Mouse (Mus musculus): ENCODE results near the gene Tnfrsf23.
"Not testable (repeated sequence)": the region's sequence is repeated elsewhere in the genome, so short reads cannot be mapped to it uniquely, and the experiment has no call there.

Tnfrsf23 gene

DNA sequence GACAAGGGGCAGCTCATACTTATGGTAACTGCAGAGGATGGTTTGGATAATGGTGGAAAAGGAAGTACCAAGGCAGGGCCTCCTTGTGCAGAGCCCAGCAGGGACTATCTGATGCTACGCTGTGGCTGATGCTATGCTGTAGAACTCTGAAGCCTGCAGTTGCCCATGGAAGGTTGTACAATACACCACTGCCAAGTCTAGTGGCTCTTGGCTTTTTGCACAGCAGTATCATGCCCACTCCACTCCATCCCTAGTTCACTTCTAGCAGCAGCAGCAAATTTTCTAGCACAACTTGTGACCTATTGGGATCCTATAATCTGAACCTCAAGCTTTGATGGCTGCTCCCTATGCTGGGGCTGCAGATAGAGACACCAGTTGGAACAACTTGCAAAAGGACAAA, 4.1 kb downstream of the Tnfrsf23 start:
- DNase-seq: no peak

GRCm38 (mm10) chr7:143680836-143681235, 4.8 kb downstream of the Tnfrsf23 start:
- not testable (repeated sequence) for DNase-seq

GRCm38 (mm10) chr7:143679650-143680049, 6.0 kb downstream of the Tnfrsf23 start:
- not testable (repeated sequence) for DNase-seq

- DNase-seq: no peak
Observed at GRCm38 (mm10) chr7:143666427-143667311, 19.0 kb downstream of the Tnfrsf23 start.

DNA sequence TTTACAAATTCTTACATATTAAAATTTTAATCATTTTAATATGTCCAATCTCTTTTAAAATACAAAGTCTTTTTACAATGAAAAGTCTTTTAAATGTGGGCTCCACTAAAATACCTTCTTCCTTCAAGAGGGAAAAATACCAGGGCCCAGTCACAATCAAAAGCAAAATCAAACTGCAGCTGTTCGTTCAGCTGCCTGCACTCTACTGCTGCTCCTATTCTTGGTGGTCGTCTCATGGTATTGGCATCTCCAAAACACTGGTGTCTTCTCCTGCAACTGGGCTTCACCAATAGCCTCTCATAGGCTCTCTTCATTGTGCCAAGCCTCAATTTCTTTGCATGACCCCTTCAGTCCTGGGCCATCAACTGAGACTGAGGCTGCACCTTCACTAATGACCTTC, 22.2 kb downstream of the Tnfrsf23 start:
- no peak for DNase-seq

GRCm38 (mm10) chr7:143660797-143661196, 24.9 kb downstream of the Tnfrsf23 start:
- no peak for DNase-seq

GRCm38 (mm10) chr7:143649769-143650346, 35.8 kb downstream of the Tnfrsf23 start:
- DNase-seq: not testable (repeated sequence)

GRCm38 (mm10) chr7:143649034-143649768, 36.5 kb downstream of the Tnfrsf23 start, which contains the start of gene Tnfrsf22:
Gene Tnfrsf22 (minus strand): TSS chr7:143649661.
- DNase-seq: peak; percentile 70 to 75

DNA sequence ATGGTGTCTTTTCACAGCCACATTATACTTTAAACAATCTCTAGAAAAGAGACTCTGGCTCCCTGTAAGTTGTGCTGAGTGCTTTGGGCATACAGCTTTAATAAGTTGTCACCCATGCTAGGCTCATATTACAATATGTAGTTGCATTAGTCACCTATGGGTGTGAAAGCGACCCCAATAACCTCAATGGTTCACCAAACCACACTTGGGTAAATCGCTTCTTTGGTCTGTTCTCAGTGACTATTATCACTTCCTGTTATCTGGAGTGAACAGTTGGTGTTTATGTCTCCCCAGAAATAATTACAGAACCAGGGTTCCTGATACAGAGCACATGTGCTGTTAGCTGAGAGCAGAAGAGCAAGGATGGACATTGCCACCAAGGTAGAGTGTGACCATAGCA, 41.7 kb downstream of the Tnfrsf23 start:
- DNase-seq: not testable (repeated sequence)

DNA sequence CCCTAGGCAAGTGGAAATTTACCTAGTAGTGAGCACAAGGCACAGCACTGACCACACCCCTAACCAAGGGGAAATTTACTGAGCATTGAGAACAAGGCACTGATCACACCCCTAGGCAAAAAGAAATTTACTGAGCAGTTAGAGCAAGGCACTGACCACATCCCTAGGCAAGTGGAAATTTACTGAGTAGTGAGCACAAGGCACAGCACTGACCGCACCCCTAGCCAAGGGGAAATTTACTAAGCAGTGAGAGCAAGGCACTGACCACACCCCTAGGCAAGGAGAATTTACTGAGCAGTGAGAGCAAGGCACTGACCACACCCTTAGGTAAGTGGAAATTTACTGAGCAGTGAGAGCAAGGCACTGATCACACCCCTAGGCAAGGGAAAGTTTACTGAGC, 49.0 kb downstream of the Tnfrsf23 start:
- no peak for DNase-seq

DNA sequence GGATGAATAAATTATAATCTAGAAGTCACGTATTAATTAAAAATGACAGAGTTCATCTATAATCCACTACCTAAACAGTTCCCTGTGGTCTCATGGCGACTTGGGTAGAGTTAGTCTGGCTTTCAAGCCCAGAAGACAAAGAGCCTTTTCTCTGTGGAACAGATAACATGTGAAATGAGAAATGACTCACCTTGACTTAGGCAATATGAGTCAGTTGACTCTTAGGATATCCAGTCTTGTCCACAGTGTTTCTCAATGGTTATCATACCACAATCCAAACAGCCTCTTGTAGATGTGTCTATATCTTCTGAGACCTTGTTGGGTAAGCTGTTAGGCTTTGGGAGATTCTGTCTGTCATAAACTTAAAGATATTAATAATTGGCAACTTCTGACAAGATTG, 54.2 kb downstream of the Tnfrsf23 start:
- no peak for DNase-seq

GRCm38 (mm10) chr7:143629501-143629900, 56.2 kb downstream of the Tnfrsf23 start:
- no peak for DNase-seq

DNA sequence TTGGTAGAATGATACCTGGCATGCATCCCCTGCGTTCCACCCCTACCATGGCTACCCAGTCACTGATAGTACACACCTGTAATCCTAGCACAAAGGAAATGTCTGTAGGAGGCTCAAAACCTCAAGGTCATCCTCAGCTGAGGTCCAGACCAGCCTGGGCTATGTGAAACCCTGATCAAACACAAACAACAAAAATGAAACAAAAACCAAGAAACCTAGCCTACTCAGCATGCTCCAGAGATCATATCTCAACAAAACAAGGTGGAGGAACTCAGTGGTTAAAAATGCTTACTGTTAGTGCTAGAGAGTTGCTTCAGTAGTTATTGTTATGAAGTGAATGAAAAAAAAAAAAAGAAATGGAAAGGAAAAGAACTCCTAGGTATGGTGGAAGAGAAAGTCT, 57.1 kb downstream of the Tnfrsf23 start, which contains the start of gene Tnfrsf26:
Tnfrsf26 (minus strand) TSS at position 183 of the 400 bp plus-strand sequence.
- no peak for DNase-seq

- DNase-seq: no peak
Observed at GRCm38 (mm10) chr7:143627555-143628286, 58.0 kb downstream of the Tnfrsf23 start.

GRCm38 (mm10) chr7:143626178-143626577, 59.5 kb downstream of the Tnfrsf23 start:
- no peak for DNase-seq

DNA sequence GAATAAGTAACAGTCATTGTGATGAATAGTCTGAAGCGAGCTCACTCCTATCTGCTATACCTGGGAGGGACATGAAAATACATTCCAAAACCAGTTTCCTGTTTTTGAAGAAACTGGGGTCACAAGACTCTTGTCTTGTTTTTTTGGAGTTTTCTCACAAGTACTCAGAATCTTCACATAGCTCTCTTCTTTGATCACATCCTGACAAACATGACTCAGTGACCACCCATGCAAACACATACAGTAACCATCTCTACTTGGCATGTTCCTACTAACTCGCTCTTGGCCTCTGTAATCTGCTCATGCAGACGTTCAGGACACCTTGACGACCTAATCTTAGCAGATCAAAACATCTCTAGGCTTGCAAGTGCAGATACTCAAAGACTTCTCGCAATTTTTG, 60.5 kb downstream of the Tnfrsf23 start:
- no peak for DNase-seq

DNA sequence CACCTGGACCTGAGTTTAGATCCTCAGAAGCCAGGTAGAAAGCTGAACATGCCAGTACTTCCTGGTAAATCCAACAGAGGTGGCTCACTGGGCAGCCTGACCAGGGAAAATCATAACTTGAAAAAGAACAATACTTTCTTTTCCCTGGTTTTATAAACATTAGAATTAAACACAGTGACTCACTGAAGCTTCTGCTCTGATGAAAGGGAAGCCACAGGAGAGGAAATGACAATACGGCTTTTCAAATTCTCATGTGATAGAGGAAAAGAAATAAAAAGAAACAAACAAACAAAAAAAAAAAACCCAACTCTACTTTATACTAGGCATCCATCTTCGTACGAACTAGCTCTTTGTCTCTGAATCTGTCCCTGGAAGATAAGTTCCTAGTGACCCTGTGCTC, 61.1 kb downstream of the Tnfrsf23 start:
- no peak for DNase-seq

DNA sequence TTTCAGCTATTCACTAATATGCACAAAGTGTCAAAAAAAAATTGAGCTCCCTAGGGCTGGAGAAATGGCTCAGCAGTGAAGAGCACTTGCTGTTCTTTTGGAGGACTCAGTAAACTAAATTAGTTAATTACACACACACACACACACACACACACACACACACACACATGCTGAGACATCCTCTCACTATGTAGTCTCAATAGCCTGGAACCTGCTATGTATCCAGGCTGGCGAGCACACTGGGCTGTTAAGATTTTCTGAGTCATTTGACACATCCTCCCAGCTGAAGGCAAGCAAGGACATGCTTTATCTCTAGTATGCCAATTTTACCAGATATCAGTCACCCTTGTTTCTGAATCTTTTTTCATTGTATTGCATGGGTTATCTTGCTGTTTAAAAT, 64.7 kb downstream of the Tnfrsf23 start:
- peak in 1 of 2 experiments; percentile 11 for DNase-seq
